Mouse (Mus musculus) liver, embryonic 14.5 days (tissue): Measurements from ENCODE around the gene Tbc1d19.

Source experiments
- CTCF ChIP-seq: IDR thresholded peaks from 2 replicates; pipeline ENCODE4 v1.5.1; 2016; ENCODE audit warnings: antibody characterized with exemption, low read depth, control low read depth
- EP300 ChIP-seq: IDR thresholded peaks from 2 replicates; pipeline ENCODE4 v1.6.1; 2016; ENCODE audit warnings: antibody characterized with exemption, low read depth

GRCm38 (mm10) chr5:53901406-53901805 is 92.0 kb downstream of the Tbc1d19 start:
- TF ChIP-seq CTCF (no peak), EP300 (no peak)
